18 mouse cellular contexts compared by ENCODE assay signal in the genomic region with DNA sequence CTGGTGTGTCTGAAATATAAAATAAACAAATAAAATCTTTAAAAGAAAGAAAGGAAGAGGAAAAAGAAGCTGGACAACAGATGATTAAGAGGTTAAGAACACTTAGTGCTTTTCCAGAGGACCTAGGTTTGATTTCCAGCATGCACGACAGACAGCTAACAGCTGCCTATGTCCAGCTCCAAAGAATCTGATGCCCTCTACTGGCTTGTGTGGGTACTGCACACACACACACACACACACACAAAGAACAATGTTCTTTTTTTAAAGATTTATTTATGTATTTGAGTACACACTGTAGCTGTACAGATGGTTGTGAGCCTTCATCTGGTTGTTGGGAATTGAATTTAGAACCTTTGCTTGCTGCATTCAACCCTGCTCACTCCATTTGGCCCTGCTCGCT. TPM values are rescaled to one million over a fixed set of nuclear protein-coding genes. Genes with fewer than 3 reads are reported as not detected.
DNase-seq lines count a peak whose midpoint lies in the region; ATAC-seq and TF ChIP-seq lines count a peak whose summit lies in the region.
"Had no signal": no experiment of that assay in that cellular context is flagged by ENCODE, and none has a peak within 500 bp of the region (broad histone marks: within the 10 kb centered on the region; RNA-seq: fewer than 3 reads in every experiment).

No protein-coding gene starts in this region.

- no peak for ATAC-seq in liver, embryonic 14.5 days (ENCODE audit: insufficient read depth)
- no peak for ATAC-seq in liver, embryonic 11.5 days (replicated peaks; ENCODE audit: low FRiP score)

- no peak overlapping the region for H3K27ac ChIP-seq in gastrocnemius, adult 2 months
- H3K27ac ChIP-seq in liver, embryonic 14.5 days, result no peak overlapping the region
- H3K27ac ChIP-seq in liver, embryonic 11.5 days (ENCODE audit: low read depth, low read length), result no peak overlapping the region
- H3K27ac ChIP-seq: forebrain, embryonic 12.5 days; hindbrain, embryonic 15.5 days; kidney, embryonic 15.5 days; limb, embryonic 15.5 days; macrophage; midbrain, embryonic 12.5 days had no signal

- no peak overlapping the region for H3K4me2 ChIP-seq in liver, embryonic 14.5 days (ENCODE audit: low read depth)
- no peak overlapping the region for H3K4me2 ChIP-seq in liver, embryonic 11.5 days
- H3K4me2 ChIP-seq: forebrain, embryonic 12.5 days; hindbrain, embryonic 15.5 days; kidney, embryonic 15.5 days; limb, embryonic 15.5 days; midbrain, embryonic 12.5 days had no signal

- H3K4me3 ChIP-seq in gastrocnemius, adult 2 months, result no peak overlapping the region
- H3K4me3 ChIP-seq in liver, embryonic 14.5 days (ENCODE audit: insufficient read depth in 1 of 2, low read depth in 2 of 2, low read length in 2 of 2), result no peak overlapping the region
- H3K4me3 ChIP-seq in liver, embryonic 11.5 days (ENCODE audit: low read depth, low read length), result no peak overlapping the region
- H3K4me3 ChIP-seq: forebrain, embryonic 12.5 days; hindbrain, embryonic 15.5 days; kidney, embryonic 15.5 days; limb, embryonic 15.5 days; midbrain, embryonic 12.5 days had no signal

- intact Hi-C loops in gastrocnemius, adult 2 months (cut with DNase I), result no loop called here

- H3K27me3 ChIP-seq in liver, embryonic 14.5 days (ENCODE audit: control insufficient read depth, insufficient read depth, low read length), result no peaks in the 10 kb centered on the region
- no peaks in the 10 kb centered on the region for H3K27me3 ChIP-seq in liver, embryonic 11.5 days (replicated peaks; ENCODE audit: control insufficient read depth, insufficient read depth, low read length)
- H3K27me3 ChIP-seq: hindbrain, embryonic 15.5 days; kidney, embryonic 15.5 days; limb, embryonic 15.5 days had no signal

- TF ChIP-seq EP300 in liver, embryonic 14.5 days (IDR thresholded peaks at IDR 0.05; ENCODE audit: low read depth), result no peak

- 65% methylated on average over 2 of the region's 2 CpGs for WGBS in liver, embryonic 14.5 days (ENCODE audit: insufficient replicate concordance)
- 88% methylated on average over 2 of the region's 2 CpGs for WGBS in liver, embryonic 11.5 days

- TF ChIP-seq CTCF in gastrocnemius, adult 2 months (IDR thresholded peaks at IDR 0.05), result peak; percentile 30; the same call in 1 of the 2 replicates
- TF ChIP-seq CTCF in liver, embryonic 14.5 days (IDR thresholded peaks at IDR 0.05; ENCODE audit: low read depth), result peak; percentile 51

- no peak for DNase-seq in gastrocnemius, adult 2 months
- no peak for DNase-seq in gastrocnemius, postnatal 4 days (ENCODE audit: low spot score in 2 of 2)
- DNase-seq in liver, embryonic 14.5 days (ENCODE audit: low read depth in 3 of 3, low spot score in 3 of 3), result no peak
- no peak for DNase-seq in liver, embryonic 11.5 days (ENCODE audit: low spot score)
- DNase-seq in 416B (ENCODE audit: low read depth) (peak; percentile 28), R1 (ENCODE audit: low read depth, low spot score) (peak; percentile 70)
- no peak for DNase-seq in ovary, postnatal 36 days (ENCODE audit: low spot score)
- no peak for DNase-seq in embryo, embryonic 10.5 days (ENCODE audit: low spot score)
- DNase-seq: cerebellum, adult 11 months; heart, adult 18-20 months; heart, postnatal 10 days; right cerebral cortex, postnatal 14 days had no signal

- no peaks in the 10 kb centered on the region; the same call in 1 of the 2 replicates for H3K36me3 ChIP-seq in liver, embryonic 14.5 days (replicated peaks; ENCODE audit: control insufficient read depth, insufficient read depth, low read depth)
- H3K36me3 ChIP-seq in liver, embryonic 11.5 days (ENCODE audit: control insufficient read depth, insufficient read depth, low read length), result peaks cover 3% of the 10 kb centered on the region; the same call in 1 of the 2 replicates

- peaks cover 5 to 6% of the 10 kb centered on the region in 2 experiments for H3K4me1 ChIP-seq in liver, embryonic 14.5 days (replicated peaks; ENCODE audit: control insufficient read depth in 2 of 2, insufficient read depth in 2 of 2, low read length in 1 of 2)
- H3K4me1 ChIP-seq in liver, embryonic 11.5 days (replicated peaks; ENCODE audit: control insufficient read depth, insufficient read depth, low read length), result peaks cover 9% of the 10 kb centered on the region

- H3K9me3 ChIP-seq in liver, embryonic 14.5 days (ENCODE audit: control insufficient read depth, low read length), result no peaks in the 10 kb centered on the region
- no peaks in the 10 kb centered on the region for H3K9me3 ChIP-seq in liver, embryonic 11.5 days (ENCODE audit: control insufficient read depth, low read length)
- H3K9me3 ChIP-seq: forebrain, embryonic 12.5 days; hindbrain, embryonic 15.5 days; kidney, embryonic 15.5 days; limb, embryonic 15.5 days; midbrain, embryonic 12.5 days had no signal

- no peak overlapping the region for H3K9ac ChIP-seq in liver, embryonic 14.5 days (replicated peaks)
- no peak overlapping the region for H3K9ac ChIP-seq in liver, embryonic 11.5 days (ENCODE audit: low read depth, low read length)
- H3K9ac ChIP-seq: forebrain, embryonic 12.5 days; hindbrain, embryonic 15.5 days; kidney, embryonic 15.5 days; limb, embryonic 15.5 days; midbrain, embryonic 12.5 days had no signal

RNA-seq across cellular contexts. Expression of gene Pebp1, which starts 2.7 kb away (rescaled TPM):
- 100 to 1,000 TPM; 333 to 344 TPM for total RNA-seq in gastrocnemius, adult 2 months (2021)
- total RNA-seq in gastrocnemius, postnatal 4 days (2021), result 100 to 1,000 TPM; 301 to 327 TPM
- 118 and 165 TPM in 2 replicates for polyA plus RNA-seq in liver, embryonic 14.5 days (2012; rRNA removed)
- 194 and 207 TPM in 2 replicates for polyA plus RNA-seq in liver, embryonic 14.5 days (2014; fragmentation: Nextera tagmentation; extraction: Ambion mirVana)
- 572 and 580 TPM in 2 replicates for polyA plus RNA-seq in liver, embryonic 11.5 days (2014; fragmentation: Nextera tagmentation; extraction: Ambion mirVana)

RNA-seq across cellular contexts. Expression of gene Vsig10, which starts 28.8 kb away (rescaled TPM):
- total RNA-seq in gastrocnemius, adult 2 months (2021), result 1 to 10 TPM; 5.2 to 5.3 TPM
- 10 to 100 TPM in 1 of 2 experiments, 1 to 10 TPM in 1; 9.7 to 11.7 TPM for total RNA-seq in gastrocnemius, postnatal 4 days (2021)
- 0.84 and 1.2 TPM in 2 replicates for polyA plus RNA-seq in liver, embryonic 14.5 days (2012; rRNA removed)
- polyA plus RNA-seq in liver, embryonic 14.5 days (2014; fragmentation: Nextera tagmentation; extraction: Ambion mirVana), result 0.60 and 1.5 TPM in 2 replicates
- polyA plus RNA-seq in liver, embryonic 11.5 days (2014; fragmentation: Nextera tagmentation; extraction: Ambion mirVana), result 1.4 and 2.2 TPM in 2 replicates

Comparison
In these comparisons a context has a peak if more than half of its experiments do, and no peak if none do; other contexts are left out.
1. DNase-seq: peak in 416B (single experiment) and R1 (single experiment); none in gastrocnemius, adult 2 months (single experiment), gastrocnemius, postnatal 4 days (0 of 2), liver, embryonic 14.5 days (0 of 3), liver, embryonic 11.5 days (single experiment), ovary, postnatal 36 days (single experiment) and embryo, embryonic 10.5 days (single experiment).